Mouse (Mus musculus): ENCODE measurements around the gene Higd1a. TPM values are rescaled to one million over a fixed set of nuclear protein-coding genes. Genes with fewer than 3 reads are reported as not detected.

The Higd1a gene
- polyA plus RNA-seq, 2 experiments = 20.8 to 119 TPM

- no peaks in the 10 kb centered on the region for H3K4me1 ChIP-seq (replicated peaks; ENCODE audit: control insufficient read depth in 2 of 2, insufficient read depth in 2 of 2, low read length in 1 of 2)
- no peaks in the 10 kb centered on the region for H3K9me3 ChIP-seq (ENCODE audit: control insufficient read depth, low read length)
- 54% methylated on average over 4 of the region's 4 CpGs for WGBS (ENCODE audit: insufficient replicate concordance)
- no peaks in the 10 kb centered on the region for H3K36me3 ChIP-seq (replicated peaks; ENCODE audit: control insufficient read depth, insufficient read depth, low read depth)
- ATAC-seq (ENCODE audit: insufficient read depth) = no peak
- H3K9ac ChIP-seq (replicated peaks) = no peak overlapping the region
- no peaks in the 10 kb centered on the region for H3K27me3 ChIP-seq (ENCODE audit: control insufficient read depth, insufficient read depth, low read length)
- H3K4me2 ChIP-seq (ENCODE audit: low read depth) = no peak overlapping the region
- H3K27ac ChIP-seq = no peak overlapping the region
- no peak overlapping the region for H3K4me3 ChIP-seq (ENCODE audit: insufficient read depth in 1 of 2, low read depth in 2 of 2, low read length in 2 of 2)
- DNase-seq (ENCODE audit: low read depth in 3 of 3, low spot score in 3 of 3) = no peak
- TF ChIP-seq CTCF (IDR thresholded peaks at IDR 0.05; ENCODE audit: low read depth) (no peak), EP300 (IDR thresholded peaks at IDR 0.05; ENCODE audit: low read depth) (no peak)
Measured at GRCm38 (mm10) chr9:121864837-121865236, 6.7 kb upstream of the Higd1a start.

- DNase-seq (ENCODE audit: low read depth in 3 of 3, low spot score in 3 of 3) = no peak
- 63% methylated on average over 2 of the region's 2 CpGs for WGBS (ENCODE audit: insufficient replicate concordance)
- TF ChIP-seq EP300 (IDR thresholded peaks at IDR 0.05; ENCODE audit: low read depth) (no peak), CTCF (IDR thresholded peaks at IDR 0.05; ENCODE audit: low read depth) (no peak)
- H3K36me3 ChIP-seq (replicated peaks; ENCODE audit: control insufficient read depth, insufficient read depth, low read depth) = no peaks in the 10 kb centered on the region
- peaks cover 14 to 16% of the 10 kb centered on the region in 2 experiments for H3K4me1 ChIP-seq (replicated peaks; ENCODE audit: control insufficient read depth in 2 of 2, insufficient read depth in 2 of 2, low read length in 1 of 2)
- H3K27ac ChIP-seq = no peak overlapping the region
- H3K9me3 ChIP-seq (ENCODE audit: control insufficient read depth, low read length) = no peaks in the 10 kb centered on the region
- no peak for ATAC-seq (ENCODE audit: insufficient read depth)
- H3K4me3 ChIP-seq (ENCODE audit: insufficient read depth in 1 of 2, low read depth in 2 of 2, low read length in 2 of 2) = no peak overlapping the region
- no peak overlapping the region for H3K9ac ChIP-seq (replicated peaks)
- no peak overlapping the region for H3K4me2 ChIP-seq (ENCODE audit: low read depth)
- H3K27me3 ChIP-seq (ENCODE audit: control insufficient read depth, insufficient read depth, low read length) = no peaks in the 10 kb centered on the region
Measured at GRCm38 (mm10) chr9:121860921-121861320, 2.8 kb upstream of the Higd1a start.

GRCm38 (mm10) chr9:121859345-121859744, 1.2 kb upstream of the Higd1a start:
- 48% methylated on average over 2 of the region's 2 CpGs for WGBS (ENCODE audit: insufficient replicate concordance)
- ATAC-seq (ENCODE audit: insufficient read depth) (no peak), DNase-seq (ENCODE audit: low read depth in 3 of 3, low spot score in 3 of 3) (no peak)
- H3K4me2 ChIP-seq (ENCODE audit: low read depth) = no peak overlapping the region
- H3K9me3 ChIP-seq (ENCODE audit: control insufficient read depth, low read length) = no peaks in the 10 kb centered on the region
- H3K27ac ChIP-seq = no peak overlapping the region
- no peak overlapping the region for H3K9ac ChIP-seq (replicated peaks)
- TF ChIP-seq CTCF (IDR thresholded peaks at IDR 0.05; ENCODE audit: low read depth) = no peak
- TF ChIP-seq EP300 (IDR thresholded peaks at IDR 0.05; ENCODE audit: low read depth) = 0 out of 2 replicates have a peak, but pooled peaks have one; percentile 14
- H3K36me3 ChIP-seq (replicated peaks; ENCODE audit: control insufficient read depth, insufficient read depth, low read depth) = no peaks in the 10 kb centered on the region
- peaks cover 17 to 24% of the 10 kb centered on the region in 2 experiments for H3K4me1 ChIP-seq (replicated peaks; ENCODE audit: control insufficient read depth in 2 of 2, insufficient read depth in 2 of 2, low read length in 1 of 2)
- H3K27me3 ChIP-seq (ENCODE audit: control insufficient read depth, insufficient read depth, low read length) = no peaks in the 10 kb centered on the region
- no peak overlapping the region for H3K4me3 ChIP-seq (ENCODE audit: insufficient read depth in 1 of 2, low read depth in 2 of 2, low read length in 2 of 2)

GRCm38 (mm10) chr9:121857474-121858152, 549 bp downstream of the Higd1a start:
- no peaks in the 10 kb centered on the region for H3K27me3 ChIP-seq (ENCODE audit: control insufficient read depth, insufficient read depth, low read length)
- peak overlapping the region; percentile 94 for H3K4me2 ChIP-seq (ENCODE audit: low read depth)
- peak overlapping the region; percentile 90 for H3K9ac ChIP-seq (replicated peaks)
- H3K27ac ChIP-seq = peak overlapping the region; percentile 76
- WGBS (ENCODE audit: insufficient replicate concordance) = under 1% methylated on average over 70 of the region's 70 CpGs
- peak; percentile 91 to 93 (median 92) for DNase-seq (ENCODE audit: low read depth in 3 of 3, low spot score in 3 of 3)
- peak; percentile 95 for ATAC-seq (ENCODE audit: insufficient read depth)
- no peaks in the 10 kb centered on the region for H3K9me3 ChIP-seq (ENCODE audit: control insufficient read depth, low read length)
- 0 out of 2 replicates have a peak, but pooled peaks have one; percentile 32 for TF ChIP-seq EP300 (IDR thresholded peaks at IDR 0.05; ENCODE audit: low read depth)
- peak; percentile 50 for TF ChIP-seq CTCF (IDR thresholded peaks at IDR 0.05; ENCODE audit: low read depth)
- peaks cover 17 to 24% of the 10 kb centered on the region in 2 experiments for H3K4me1 ChIP-seq (replicated peaks; ENCODE audit: control insufficient read depth in 2 of 2, insufficient read depth in 2 of 2, low read length in 1 of 2)
- peak overlapping the region; percentile 91 to 95 for H3K4me3 ChIP-seq (ENCODE audit: insufficient read depth in 1 of 2, low read depth in 2 of 2, low read length in 2 of 2)
- H3K36me3 ChIP-seq (replicated peaks; ENCODE audit: control insufficient read depth, insufficient read depth, low read depth) = no peaks in the 10 kb centered on the region

GRCm38 (mm10) chr9:121856649-121857416, 1.3 kb downstream of the Higd1a start:
- H3K4me1 ChIP-seq (replicated peaks; ENCODE audit: control insufficient read depth in 2 of 2, insufficient read depth in 2 of 2, low read length in 1 of 2) = peaks cover 17 to 24% of the 10 kb centered on the region in 2 experiments
- 1% methylated on average over 38 of the region's 39 CpGs for WGBS (ENCODE audit: insufficient replicate concordance)
- TF ChIP-seq CTCF (IDR thresholded peaks at IDR 0.05; ENCODE audit: low read depth) (0 out of 2 replicates have a peak, but pooled peaks have one; percentile 6), EP300 (IDR thresholded peaks at IDR 0.05; ENCODE audit: low read depth) (no peak)
- no peaks in the 10 kb centered on the region for H3K27me3 ChIP-seq (ENCODE audit: control insufficient read depth, insufficient read depth, low read length)
- peak overlapping the region; percentile 94 for H3K4me2 ChIP-seq (ENCODE audit: low read depth)
- DNase-seq (ENCODE audit: low read depth in 3 of 3, low spot score in 3 of 3) (no peak), ATAC-seq (ENCODE audit: insufficient read depth) (peak; percentile 47)
- peak overlapping the region; percentile 90 for H3K9ac ChIP-seq (replicated peaks)
- H3K4me3 ChIP-seq (ENCODE audit: insufficient read depth in 1 of 2, low read depth in 2 of 2, low read length in 2 of 2) = peak overlapping the region; percentile 91 to 95
- H3K36me3 ChIP-seq (replicated peaks; ENCODE audit: control insufficient read depth, insufficient read depth, low read depth) = peaks cover 3% of the 10 kb centered on the region; the same call in 1 of the 2 replicates
- peak overlapping the region; percentile 76 for H3K27ac ChIP-seq
- H3K9me3 ChIP-seq (ENCODE audit: control insufficient read depth, low read length) = no peaks in the 10 kb centered on the region
